Mouse (Mus musculus) heart, adult 8-10 months (tissue): Measurements from ENCODE around the gene Ermap. TPM values are rescaled to one million over a fixed set of nuclear protein-coding genes. Genes with fewer than 3 reads are reported as not detected.

Experiments used
- DNase-seq: peaks from one replicate; pipeline ENCODE4 v3.0.0; 2022; ENCODE audit warnings: low spot score
- microRNA-seq: library from miRNA; unstranded; fragments of <30 nt; microRNA quantifications from one replicate; pipeline ENCODE4 v1.2.0, GENCODE M21; 2022
- total RNA-seq, 4 experiments: library from RNA; stranded (reverse); gene quantifications; 2 replicates each; pipeline ENCODE4 v1.2.4; 2022

Ermap gene
- total RNA-seq, 4 experiments from 2014 or later = 0.17 TPM; not detected in 3

- no peak for DNase-seq
Measured at GRCm38 (mm10) chr4:119138776-119139175, 51.0 kb downstream of the Ermap start.

- no peak for DNase-seq
Measured at GRCm38 (mm10) chr4:119138171-119138570, 51.6 kb downstream of the Ermap start.

- DNase-seq = no peak
Measured at GRCm38 (mm10) chr4:119137313-119137712, 52.5 kb downstream of the Ermap start.

- no peak for DNase-seq
Measured at GRCm38 (mm10) chr4:119133860-119134259, 56.0 kb downstream of the Ermap start.

GRCm38 (mm10) chr4:119133306-119133705 lies 56.5 kb downstream of the Ermap start:
- DNase-seq = no peak

GRCm38 (mm10) chr4:119131189-119131910 lies 58.5 kb downstream of the Ermap start:
- DNase-seq = no peak

GRCm38 (mm10) chr4:119129096-119129495 lies 60.7 kb downstream of the Ermap start:
- no peak for DNase-seq

- DNase-seq = no peak
Measured at GRCm38 (mm10) chr4:119128547-119128946, 61.3 kb downstream of the Ermap start.

- DNase-seq = no peak
Measured at GRCm38 (mm10) chr4:119127229-119127628, 62.6 kb downstream of the Ermap start.

GRCm38 (mm10) chr4:119125577-119126270 lies 64.1 kb downstream of the Ermap start:
- DNase-seq = no peak

Small RNA genes within 50 kb of the gene (microRNA-seq; reads per million reads assigned to microRNA genes)
- gene Mir1957a = not detected

Other genes with a start within 250 kb of the Ermap start
- gene Lao1, start 228.4 kb downstream of the Ermap start, total RNA-seq = under 1 TPM in 3 of 4 experiments, not detected in 1; 0.09 to 0.19 (median 0.17) TPM
- 10 to 100 TPM; 12.6 to 22.5 (median 14.9) TPM for gene Slc2a1, start 81.3 kb downstream of the Ermap start, total RNA-seq
- gene Zfp691, start 15.8 kb downstream of the Ermap start, total RNA-seq = 10 to 100 TPM; 19.3 to 23.9 (median 22.6) TPM
- gene Svbp, start 5.3 kb upstream of the Ermap start, total RNA-seq = 10 to 100 TPM; 14.8 to 17.5 (median 15.8) TPM
- not detected for gene Tmem269, start 28.2 kb upstream of the Ermap start, total RNA-seq
- gene AU022252, start 42.7 kb upstream of the Ermap start, total RNA-seq = 10 to 100 TPM; 15.8 to 26.5 (median 22.3) TPM
- gene P3h1, start 42.9 kb upstream of the Ermap start, total RNA-seq = 10 to 100 TPM in 2 of 4 experiments, 1 to 10 TPM in 2; 9.1 to 10.8 (median 10.3) TPM
- gene Cldn19, start 65.4 kb upstream of the Ermap start, total RNA-seq = not detected
- 100 to 1,000 TPM; 675 to 878 (median 780) TPM for gene Ybx1, start 104.6 kb upstream of the Ermap start, total RNA-seq
- 10 to 100 TPM in 2 of 4 experiments, 1 to 10 TPM in 2; 7.8 to 11.9 (median 9.5) TPM for gene Ppih, start 130.5 kb upstream of the Ermap start, total RNA-seq
- gene Ccdc30, start 225.5 kb upstream of the Ermap start, total RNA-seq = 1 to 10 TPM in 1 of 4 experiments, under 1 TPM in 2, not detected in 1; 0.19 to 1.3 (median 0.44) TPM
- 10 to 100 TPM in 3 of 4 experiments, 1 to 10 TPM in 1; 6.2 to 13.3 (median 11.9) TPM for gene Ppcs, start 232.4 kb upstream of the Ermap start, total RNA-seq
- gene Zmynd12, start 232.8 kb upstream of the Ermap start, total RNA-seq = not detected